ENCODE assay signal across 8 mouse cellular contexts in the genomic region with DNA sequence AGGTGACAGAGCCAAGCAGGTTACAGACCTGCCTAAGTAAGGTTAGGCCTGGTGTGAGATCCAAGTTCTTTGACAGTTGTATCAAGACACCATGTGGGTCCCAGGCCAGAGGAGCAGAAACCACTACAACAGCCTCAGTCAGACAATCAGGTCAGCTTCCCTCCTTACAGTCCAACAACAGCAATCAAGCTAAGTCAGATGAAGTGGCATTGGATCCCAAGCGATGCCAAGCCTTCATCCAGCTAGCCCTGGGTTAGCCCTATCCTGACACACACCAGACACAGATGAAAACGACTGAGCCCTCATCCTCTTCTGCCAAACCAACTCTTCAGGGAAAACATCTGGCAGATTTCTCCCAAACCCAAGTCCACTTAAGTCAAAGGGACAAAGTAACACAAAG. TPM values are rescaled to one million over a fixed set of nuclear protein-coding genes. Genes with fewer than 3 reads are reported as not detected.
DNase-seq lines count a peak whose midpoint lies in the region; ATAC-seq and TF ChIP-seq lines count a peak whose summit lies in the region.

No protein-coding gene starts in this region.

- H3K9me3 ChIP-seq in limb, embryonic 15.5 days: no peaks in the 10 kb centered on the region
- no peaks in the 10 kb centered on the region for H3K9me3 ChIP-seq in stomach, postnatal 0 days (ENCODE audit: control insufficient read depth, low read length)

- no peaks in the 10 kb centered on the region for H3K36me3 ChIP-seq in limb, embryonic 15.5 days
- H3K36me3 ChIP-seq in stomach, postnatal 0 days (ENCODE audit: control insufficient read depth, insufficient read depth, low read length): no peaks in the 10 kb centered on the region

- H3K4me2 ChIP-seq in limb, embryonic 15.5 days: peak overlapping the region; percentile 76
- peak overlapping the region; percentile 78; the same call in 1 of the 2 replicates for H3K4me2 ChIP-seq in stomach, postnatal 0 days (replicated peaks; ENCODE audit: low read depth)

- H3K4me1 ChIP-seq in limb, embryonic 15.5 days: peaks cover 59% of the 10 kb centered on the region
- H3K4me1 ChIP-seq in stomach, postnatal 0 days (replicated peaks; ENCODE audit: control insufficient read depth, insufficient read depth): peaks cover 11% of the 10 kb centered on the region; the same call in 1 of the 2 replicates

- peak overlapping the region; percentile 98 for H3K27ac ChIP-seq in limb, embryonic 15.5 days
- H3K27ac ChIP-seq in stomach, postnatal 0 days (replicated peaks): peak overlapping the region; percentile 98

- peak; percentile 15 for DNase-seq in embryo, embryonic 10.5 days (ENCODE audit: low spot score)
- DNase-seq in embryo, embryonic 9.5 days (ENCODE audit: extremely low spot score): no peak
- DNase-seq in thymus, postnatal 0 days (ENCODE audit: low spot score): peak; percentile 25
- no peak for DNase-seq in thymus, adult 18-20 months
- no peak for DNase-seq in stomach, postnatal 0 days (ENCODE audit: low spot score)
- no peak for DNase-seq in adrenal gland, adult (ENCODE audit: inconsistent age in 2 of 2, low spot score in 1 of 2)
- DNase-seq in left cerebral cortex, adult 18-20 months (ENCODE audit: low spot score in 2 of 2): no peak

- WGBS in limb, embryonic 15.5 days: 39% methylated on average over 2 of the region's 2 CpGs
- WGBS in stomach, postnatal 0 days: 45% methylated on average over 2 of the region's 2 CpGs

- no peak for TF ChIP-seq CTCF in stomach, postnatal 0 days (IDR thresholded peaks at IDR 0.05; ENCODE audit: low read depth)

- no peak for ATAC-seq in limb, embryonic 15.5 days (ENCODE audit: insufficient number of reproducible peaks, low FRiP score, low TSS enrichment, low read depth)
- ATAC-seq in stomach, postnatal 0 days (ENCODE audit: low FRiP score, low TSS enrichment): no peak

- peak overlapping the region; percentile 84 for H3K4me3 ChIP-seq in limb, embryonic 15.5 days
- H3K4me3 ChIP-seq in stomach, postnatal 0 days (ENCODE audit: low read depth, low read length): no peak overlapping the region

- no peaks in the 10 kb centered on the region for H3K27me3 ChIP-seq in limb, embryonic 15.5 days
- no peaks in the 10 kb centered on the region for H3K27me3 ChIP-seq in stomach, postnatal 0 days (ENCODE audit: control insufficient read depth, insufficient read depth, low read length)

- no peak overlapping the region for H3K9ac ChIP-seq in limb, embryonic 15.5 days
- H3K9ac ChIP-seq in stomach, postnatal 0 days (ENCODE audit: low read length): 0 out of 2 replicates have a peak overlapping the region, but pooled peaks have one; percentile 13

- TF ChIP-seq EP300 in stomach, postnatal 0 days (optimal IDR thresholded peaks at IDR 0.05): no peak

RNA-seq across cellular contexts. Expression of a gene that starts 2.2 kb away (rescaled TPM):
- 2.9 and 4.9 TPM in 2 replicates for polyA plus RNA-seq in thymus, postnatal 0 days (2015; fragmentation: Nextera tagmentation; extraction: Ambion mirVana)
- 7.2 and 7.5 TPM in 2 replicates for polyA plus RNA-seq in limb, embryonic 15.5 days (2015; fragmentation: Nextera tagmentation; extraction: Ambion mirVana)
- polyA plus RNA-seq in stomach, postnatal 0 days (2015; fragmentation: Nextera tagmentation; extraction: Ambion mirVana): 1.8 and 2.3 TPM in 2 replicates
- total RNA-seq in left cerebral cortex, adult 18-20 months (2021): 10 to 100 TPM; 11.8 to 13.9 TPM

RNA-seq across cellular contexts. Expression of a gene that starts 16.1 kb away (rescaled TPM):
- 0.13 and 0.36 TPM in 2 replicates for polyA plus RNA-seq in thymus, postnatal 0 days (2015; fragmentation: Nextera tagmentation; extraction: Ambion mirVana)
- polyA plus RNA-seq in limb, embryonic 15.5 days (2015; fragmentation: Nextera tagmentation; extraction: Ambion mirVana): 0.07 TPM in 1 of 2 replicates, not detected in the other
- polyA plus RNA-seq in stomach, postnatal 0 days (2015; fragmentation: Nextera tagmentation; extraction: Ambion mirVana): 0.05 TPM in 2 replicates
- under 1 TPM; 0.66 to 0.70 TPM for total RNA-seq in left cerebral cortex, adult 18-20 months (2021)

RNA-seq across cellular contexts. Expression of a gene that starts 52.7 kb away (rescaled TPM):
- 152 and 172 TPM in 2 replicates for polyA plus RNA-seq in thymus, postnatal 0 days (2015; fragmentation: Nextera tagmentation; extraction: Ambion mirVana)
- polyA plus RNA-seq in limb, embryonic 15.5 days (2015; fragmentation: Nextera tagmentation; extraction: Ambion mirVana): 238 and 277 TPM in 2 replicates
- 136 and 152 TPM in 2 replicates for polyA plus RNA-seq in stomach, postnatal 0 days (2015; fragmentation: Nextera tagmentation; extraction: Ambion mirVana)
- 100 to 1,000 TPM; 277 to 292 TPM for total RNA-seq in left cerebral cortex, adult 18-20 months (2021)

Comparison
In these comparisons a context has a peak if more than half of its experiments do, and no peak if none do; other contexts are left out.
1. DNase-seq: peak in embryo, embryonic 10.5 days (single experiment) and thymus, postnatal 0 days (single experiment); none in embryo, embryonic 9.5 days (single experiment), thymus, adult 18-20 months (0 of 2), stomach, postnatal 0 days (single experiment), adrenal gland, adult (0 of 2) and left cerebral cortex, adult 18-20 months (0 of 2).